Mouse (Mus musculus): Measurements from ENCODE around the gene Tmem196. TPM values are rescaled to one million over a fixed set of nuclear protein-coding genes. Genes with fewer than 3 reads are reported as not detected.
A peak's percentile ranks its signal among the peaks of the same experiment; 100 is the strongest.

Gene Tmem196
- 10 to 100 TPM; 26.5 to 33.5 TPM for total RNA-seq (2021)
- long read RNA-seq, experiment 1, transcript Tmem196-205 (5 exons, 646 nt) = minor isoform, 6 of 19 reads
- long read RNA-seq, experiment 1, transcript Tmem196-201 (4 exons, 1,678 nt) = major isoform, 7 of 19 reads
- long read RNA-seq, experiment 1, partial matches to known transcripts = 0 of 19 reads
- long read RNA-seq, experiment 1, other reads (novel, unspliced or antisense) = 1 of 19 reads
- long read RNA-seq, experiment 2, partial matches to known transcripts = 1 of 11 reads
- long read RNA-seq, experiment 2, other reads (novel, unspliced or antisense) = 1 of 11 reads

DNA sequence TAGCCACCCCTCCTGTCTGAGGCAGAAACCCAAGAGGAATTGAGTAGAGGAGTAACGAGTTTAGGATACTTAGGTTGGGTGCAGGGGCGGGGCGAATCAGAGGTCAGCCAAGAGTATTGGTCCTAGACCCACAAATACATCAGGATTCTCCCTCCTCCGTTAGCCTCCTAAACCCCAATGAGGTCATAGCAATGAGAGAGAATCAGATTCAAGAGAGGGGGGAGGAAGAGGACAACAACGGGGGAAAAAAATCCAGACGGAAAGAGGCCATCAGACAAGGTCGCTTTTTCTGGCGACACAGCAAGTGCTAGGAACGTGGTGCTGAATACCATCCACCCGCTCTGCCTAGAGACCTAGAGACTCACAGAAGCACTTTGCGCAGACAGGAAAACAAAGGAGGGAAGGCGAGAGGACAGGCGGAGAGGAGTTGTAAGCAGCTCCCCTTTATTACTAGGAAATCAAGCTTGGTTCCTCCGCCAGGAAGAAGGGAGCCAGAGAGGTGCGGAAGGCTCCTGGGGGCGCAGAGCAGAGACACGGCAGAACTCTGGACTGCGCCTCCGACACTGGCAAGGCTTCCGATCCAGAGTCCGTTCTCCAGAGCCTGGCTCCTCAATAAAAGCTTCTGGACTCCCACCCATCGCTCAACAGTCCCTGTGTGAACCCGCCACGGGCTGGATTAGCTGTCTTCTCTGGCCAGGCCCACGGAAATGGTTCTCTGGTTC lies at the start of gene Tmem196:
Gene Tmem196, plus strand, starts transcription at position 234 of the 722 bp plus-strand sequence.
- DNase-seq (ENCODE audit: low spot score in 2 of 2) = peak; percentile 24 to 64

DNA sequence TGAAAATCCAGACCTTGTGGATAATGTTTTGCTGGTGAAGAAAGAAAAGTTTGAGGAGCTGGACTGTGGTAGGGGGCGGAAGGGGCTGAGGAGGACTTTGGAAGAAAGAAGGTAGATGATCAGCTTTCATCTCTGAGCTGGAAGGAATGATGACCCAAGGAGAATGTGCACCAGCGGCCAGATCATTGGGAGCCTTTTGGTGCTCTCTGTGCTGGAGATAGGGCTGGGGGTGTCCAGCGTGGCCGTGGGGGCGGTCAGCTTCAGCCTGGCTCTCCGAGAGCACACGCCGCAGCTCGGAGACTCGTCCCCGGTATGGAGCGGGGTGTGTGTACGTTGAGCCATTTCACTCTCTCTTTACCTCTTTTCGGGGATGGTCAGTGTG lies 680 bp downstream of the Tmem196 start:
- DNase-seq (ENCODE audit: low spot score in 2 of 2) = peak; percentile 10 to 40

DNA sequence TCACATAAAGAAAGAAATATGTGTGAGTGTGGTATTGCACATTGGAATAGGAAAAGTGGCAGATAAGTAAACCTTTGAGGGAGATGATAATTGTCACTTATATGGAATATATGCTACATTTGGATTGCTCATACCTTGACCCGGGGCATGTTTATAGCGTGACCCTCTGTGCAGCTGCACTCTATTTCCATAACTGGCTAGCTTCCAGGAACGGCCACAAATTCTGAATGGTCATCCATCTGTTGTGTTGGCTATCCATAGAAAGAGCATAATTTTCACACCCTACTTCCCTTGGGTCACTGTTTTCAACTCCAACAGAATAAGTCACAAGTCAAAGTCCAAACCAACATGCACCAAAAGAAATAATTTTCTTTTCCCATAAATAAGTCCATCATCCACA lies 11.4 kb downstream of the Tmem196 start:
- DNase-seq (ENCODE audit: low spot score in 2 of 2) = no peak

DNA sequence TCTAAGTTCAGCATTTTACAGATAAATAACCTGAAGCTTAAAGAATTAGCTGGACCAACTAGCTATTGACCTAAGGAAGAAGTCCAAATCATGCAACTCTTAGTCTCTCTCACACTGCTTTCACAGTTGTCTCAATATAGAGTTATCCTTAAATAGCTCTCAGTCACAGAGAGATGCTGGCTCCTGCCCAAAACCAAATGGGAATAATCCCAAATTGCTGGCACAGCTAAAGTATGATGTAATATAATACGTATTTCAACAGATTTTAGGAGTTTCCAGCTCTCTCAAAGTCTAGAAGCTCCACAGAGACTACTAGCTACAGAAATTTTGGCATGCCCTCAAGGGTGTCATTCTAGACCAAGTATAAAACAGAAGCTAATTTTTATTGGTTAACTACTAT lies 15.1 kb downstream of the Tmem196 start:
- peak; percentile 31 to 37 for DNase-seq (ENCODE audit: low spot score in 2 of 2)

DNA sequence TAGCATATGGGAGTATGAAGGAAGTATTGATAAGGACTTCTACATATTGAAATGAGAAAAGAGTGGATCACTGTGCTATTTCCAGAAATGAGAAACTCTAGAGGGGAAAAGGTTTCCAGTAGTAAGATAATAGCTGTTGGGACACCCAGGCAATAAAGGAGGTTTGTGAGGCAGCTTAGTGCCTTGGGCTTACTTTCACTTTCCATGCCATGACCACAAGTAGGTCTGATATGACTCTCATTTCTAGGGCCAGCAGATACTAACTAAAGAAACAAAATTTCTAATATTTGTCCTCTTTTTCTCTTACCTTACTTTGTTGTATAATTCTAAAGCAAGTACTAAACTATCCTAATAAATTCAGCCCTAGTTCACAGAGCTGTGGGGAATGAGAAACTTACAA lies 19.8 kb downstream of the Tmem196 start:
- DNase-seq (ENCODE audit: low spot score in 2 of 2) = no peak

DNA sequence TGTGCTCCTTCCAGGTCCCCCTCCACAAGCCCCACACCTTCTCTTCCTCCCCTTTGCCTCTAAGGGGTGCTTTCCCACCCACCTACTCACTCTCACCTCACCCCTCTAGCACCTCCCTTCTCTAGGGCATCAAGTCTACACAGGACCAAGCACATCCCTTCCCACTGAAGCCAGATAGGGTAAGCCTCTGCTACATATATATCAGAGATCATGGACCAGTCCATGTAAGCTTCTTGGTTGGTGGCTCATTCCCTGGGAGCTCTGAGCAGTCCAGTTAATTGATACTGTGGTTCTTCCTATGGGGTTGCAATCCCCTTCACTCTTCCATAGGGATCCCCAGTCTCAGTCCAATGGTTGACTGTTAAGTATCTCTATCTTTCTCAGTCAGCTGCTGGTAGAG lies 24.4 kb downstream of the Tmem196 start:
- no peak for DNase-seq (ENCODE audit: low spot score in 2 of 2)

DNA sequence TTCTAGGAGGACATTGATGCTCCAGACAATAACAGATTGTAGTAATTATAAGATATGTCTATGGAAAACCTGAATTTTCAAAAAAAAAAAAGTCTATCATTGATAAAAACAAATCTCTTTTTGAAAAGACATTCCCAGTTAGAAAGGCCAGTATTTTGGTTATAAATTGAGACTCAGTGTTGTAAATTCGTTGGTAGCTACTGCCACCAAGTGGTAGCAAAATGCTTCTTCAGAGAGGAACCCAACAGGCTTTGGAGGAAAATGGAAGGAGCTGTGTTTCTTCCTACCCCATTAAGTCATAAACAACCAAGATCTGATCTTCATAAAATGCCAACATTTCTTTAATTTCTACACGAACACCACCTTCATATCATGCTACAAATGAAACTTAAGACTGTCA lies 36.1 kb downstream of the Tmem196 start:
- peak; percentile 47 to 56 for DNase-seq (ENCODE audit: low spot score in 2 of 2)

DNA sequence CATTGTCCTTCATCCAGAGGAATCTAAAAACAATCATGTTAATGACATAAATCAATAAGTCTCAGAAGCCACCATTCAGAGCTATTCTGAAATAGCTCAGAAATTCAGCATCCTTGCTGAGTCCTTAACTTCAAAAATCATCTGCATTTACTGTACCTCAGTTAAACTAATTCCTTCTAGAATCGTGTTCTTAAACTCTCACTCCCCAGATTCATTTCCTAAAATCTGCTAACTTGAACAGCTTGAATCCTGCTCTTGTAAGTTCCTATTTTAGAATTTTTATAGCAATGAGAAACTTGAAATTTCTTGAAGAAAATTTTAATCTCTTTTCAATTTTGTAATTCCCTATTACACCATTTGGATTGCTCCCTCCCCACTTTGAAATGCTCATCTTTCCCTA lies 52.6 kb downstream of the Tmem196 start:
- DNase-seq (ENCODE audit: low spot score in 2 of 2) = no peak

DNA sequence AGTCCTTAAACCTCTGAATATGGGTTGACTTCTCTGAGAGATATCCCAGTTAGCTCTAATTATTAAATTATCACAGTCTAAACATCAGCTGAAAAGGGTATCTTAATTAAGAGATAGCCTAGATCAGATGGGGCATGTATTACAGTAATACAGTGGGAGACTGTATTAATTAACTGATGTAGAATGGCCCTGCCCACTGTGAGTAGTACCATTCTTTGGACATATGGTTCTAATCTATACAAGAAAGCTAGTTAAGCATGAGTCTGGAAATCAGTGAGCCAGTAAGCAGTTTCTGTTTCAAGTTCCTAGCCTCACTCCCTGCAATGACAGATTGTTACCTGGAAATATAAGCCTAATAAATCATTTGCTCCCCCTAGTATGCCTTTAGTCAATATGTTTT lies 58.7 kb downstream of the Tmem196 start:
- DNase-seq (ENCODE audit: low spot score in 2 of 2) = no peak

DNA sequence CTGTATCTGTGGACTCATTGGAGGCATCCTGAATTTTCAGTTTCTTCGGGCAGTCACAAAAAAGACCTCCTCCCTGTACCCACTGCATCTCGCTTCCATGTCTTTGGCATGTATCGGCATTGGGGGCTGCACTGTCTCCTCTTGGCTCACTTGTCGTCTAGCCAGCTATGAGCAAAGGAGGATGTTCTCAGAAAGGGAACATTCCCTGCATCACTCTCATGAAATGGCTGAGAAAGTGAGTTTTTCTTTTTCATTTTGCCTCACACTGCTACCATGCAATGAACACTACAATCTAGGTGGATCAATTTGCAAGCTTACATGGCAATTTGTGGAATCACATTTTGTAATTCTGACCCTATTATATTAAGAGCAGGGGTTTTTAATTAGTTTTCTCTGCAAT lies 69.1 kb downstream of the Tmem196 start:
- DNase-seq (ENCODE audit: low spot score in 2 of 2) = no peak

DNA sequence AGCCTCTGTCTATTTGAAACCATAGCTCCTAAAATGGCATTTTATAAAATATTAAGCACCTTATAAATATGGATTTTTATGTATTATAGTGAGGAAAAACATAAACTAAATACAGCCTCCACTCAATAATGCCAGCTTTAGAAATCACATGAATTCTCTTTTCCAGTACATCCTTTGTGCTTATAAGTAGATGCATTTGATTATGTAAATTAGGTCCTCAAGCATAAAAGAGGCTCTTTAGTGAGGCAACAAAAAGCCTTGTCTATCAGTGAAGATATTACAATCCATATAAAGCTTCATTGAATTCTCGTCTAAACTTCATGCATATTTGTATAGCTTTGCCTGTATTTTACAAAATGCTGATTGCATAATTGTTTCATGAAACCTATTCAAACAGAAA lies 69.6 kb downstream of the Tmem196 start:
- no peak for DNase-seq (ENCODE audit: low spot score in 2 of 2)

DNA sequence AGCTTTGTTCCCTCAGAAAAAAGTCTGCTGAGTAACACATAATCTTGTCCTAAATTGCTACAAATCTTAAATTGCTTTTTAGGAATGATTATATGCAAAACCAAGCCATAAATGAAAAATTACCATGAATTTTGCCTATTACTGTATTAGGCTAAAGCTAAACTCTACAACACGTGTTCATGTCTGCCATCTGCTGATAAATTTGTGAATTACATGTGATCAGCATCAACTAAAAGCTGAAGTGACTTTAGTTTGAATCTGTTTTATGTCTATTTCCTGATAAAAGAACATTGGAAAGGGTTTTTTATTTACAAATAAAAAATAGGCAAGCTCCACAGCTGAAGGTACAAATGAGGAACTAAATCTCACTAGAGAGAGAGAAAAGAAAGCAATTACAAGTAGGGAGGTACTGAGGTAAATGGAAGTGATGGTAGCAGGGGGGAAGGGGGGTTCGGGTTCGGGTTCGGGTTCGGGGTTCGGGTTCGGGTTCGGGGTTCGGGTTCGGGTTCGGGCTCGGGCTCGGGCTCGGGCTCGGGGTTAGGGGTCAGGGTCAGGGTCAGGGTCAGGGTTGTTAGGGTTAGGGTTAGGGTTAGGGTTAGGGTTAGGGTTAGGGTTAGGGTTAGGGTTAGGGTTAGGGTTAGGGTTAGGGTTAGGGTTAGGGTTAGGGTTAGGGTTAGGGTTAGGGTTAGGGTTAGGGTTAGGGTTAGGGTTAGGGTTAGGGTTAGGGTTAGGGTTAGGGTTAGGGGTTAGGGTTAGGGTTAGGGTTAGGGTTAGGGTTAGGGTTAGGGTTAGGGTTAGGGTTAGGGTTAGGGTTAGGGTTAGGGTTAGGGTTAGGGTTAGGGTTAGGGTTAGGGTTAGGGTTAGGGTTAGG lies 82.7 kb downstream of the Tmem196 start:
- DNase-seq (ENCODE audit: low spot score in 2 of 2) = peak; percentile 56 to 61
